Mouse (Mus musculus) embryonic fibroblast, embryonic 13.5 days (primary cell): ENCODE data around the gene Crhr2.

Source experiments
- CTCF ChIP-seq: IDR thresholded peaks from 2 replicates; pipeline ENCODE4 v1.5.1; 2011; ENCODE audit warnings: mild to moderate bottlenecking, control low read depth, low read length, moderate library complexity, borderline replicate concordance; ENCODE audit not compliant: insufficient read depth
- POLR2A ChIP-seq: IDR thresholded peaks from 2 replicates; pipeline ENCODE4 v1.6.1; 2011; ENCODE audit warnings: low read depth, mild to moderate bottlenecking, control low read depth, low read length, moderate library complexity

- TF ChIP-seq CTCF = no peak
- TF ChIP-seq POLR2A = no peak
Measured at GRCm38 (mm10) chr6:55177060-55177732, 44.4 kb upstream of the Crhr2 start.
